Mouse (Mus musculus) forebrain, embryonic 16.5 days (tissue): ENCODE measurements around the gene Arntl. TPM values are rescaled to one million over a fixed set of nuclear protein-coding genes. Genes with fewer than 3 reads are reported as not detected.

ENCODE experiments used
- ATAC-seq: fragments of 200-750 bp; cut with Nextera tagmentation; 2 replicates; pipeline ENCODE4 v1.8.0; 2017; ENCODE audit warnings: mild to moderate bottlenecking, moderate library complexity
- H3K27ac ChIP-seq: fragments of 300-500 bp; sonication (generic); 2 replicates; pipeline ENCODE4 v1.5.1; 2014; ENCODE audit warnings: low read length, control low read depth
- H3K27me3 ChIP-seq: fragments of 300-500 bp; sonication (generic); replicated peaks from 2 replicates; pipeline ENCODE4 v1.6.1; 2014; ENCODE audit warnings: low read length; ENCODE audit not compliant: control insufficient read depth, insufficient read depth
- H3K36me3 ChIP-seq: fragments of 300-500 bp; sonication (generic); 2 replicates; pipeline ENCODE4 v1.6.1; 2014; ENCODE audit not compliant: control insufficient read depth, insufficient read depth
- H3K4me1 ChIP-seq: fragments of 300-500 bp; sonication (generic); replicated peaks from 2 replicates; pipeline ENCODE4 v1.6.1; 2014; ENCODE audit warnings: low read length; ENCODE audit not compliant: control insufficient read depth, insufficient read depth
- H3K4me2 ChIP-seq: fragments of 300-500 bp; sonication (generic); 2 replicates; pipeline ENCODE4 v1.6.1; 2014; ENCODE audit warnings: mild to moderate bottlenecking, low read length, control low read depth
- H3K4me3 ChIP-seq: fragments of 300-500 bp; sonication (generic); replicated peaks from 2 replicates; pipeline ENCODE4 v1.5.1; 2014; ENCODE audit warnings: mild to moderate bottlenecking, low read length, control low read depth
- H3K9ac ChIP-seq: fragments of 300-500 bp; sonication (generic); replicated peaks from 2 replicates; pipeline ENCODE4 v1.6.1; 2014; ENCODE audit warnings: low read depth, low read length, control low read depth
- H3K9me3 ChIP-seq: fragments of 300-500 bp; sonication (generic); 2 replicates; pipeline ENCODE4 v1.6.1; 2016; ENCODE audit warnings: low read length; ENCODE audit not compliant: control insufficient read depth
- WGBS: fragments of 180-500 bp; shearing (Covaris S2); extraction: QIAGEN DNeasy Blood & Tissue Kit; methylation state at CpG from one replicate; pipeline ENCODE4 v1.1.7; 2014; 5-methylcytosine and 5-hydroxymethylcytosine counted together
- polyA plus RNA-seq: library from polyadenylated mRNA; unstranded; fragments of >200 nt; fragmentation: Nextera tagmentation; extraction: Ambion mirVana; gene quantifications from 2 replicates; pipeline ENCODE4 v1.2.1, GENCODE M21; 2015

Gene Arntl
- polyA plus RNA-seq: 15.6 and 18.4 TPM in 2 replicates

GRCm38 (mm10) chr7:113206644-113207470 is at the start of gene Arntl:
Arntl (plus strand) TSS chr7:113207465.
- peak; percentile 98 for ATAC-seq
- peak within 1 kb of the TSS; percentile 74 for H3K9ac ChIP-seq
- peaks cover 21% of the 10 kb centered on the region for H3K27me3 ChIP-seq
- peak within 1 kb of the TSS; percentile 70 for H3K27ac ChIP-seq
- WGBS: under 1% methylated on average over 52 of the region's 52 CpGs
- H3K4me2 ChIP-seq: peak within 1 kb of the TSS; percentile 77
- H3K4me3 ChIP-seq: peak within 1 kb of the TSS; percentile 76
- no peaks in the 10 kb centered on the region for H3K36me3 ChIP-seq
- no peaks in the 10 kb centered on the region for H3K9me3 ChIP-seq
- peaks cover 20% of the 10 kb centered on the region for H3K4me1 ChIP-seq

GRCm38 (mm10) chr7:113161077-113161698 is 46.1 kb upstream of the Arntl start:
- Histone ChIP-seq H3K27me3 (no peaks in the 10 kb centered on the region), H3K4me1 (0 out of 2 replicates have a peak, but pooled peaks cover 2% of the 10 kb centered on the region), H3K36me3 (no peaks in the 10 kb centered on the region), H3K27ac (no peak overlapping the region), H3K4me2 (no peak overlapping the region), H3K9ac (no peak overlapping the region), H3K9me3 (no peaks in the 10 kb centered on the region), H3K4me3 (no peak overlapping the region)
- WGBS: 92% methylated on average over 8 of the region's 8 CpGs
- no peak for ATAC-seq

DNA sequence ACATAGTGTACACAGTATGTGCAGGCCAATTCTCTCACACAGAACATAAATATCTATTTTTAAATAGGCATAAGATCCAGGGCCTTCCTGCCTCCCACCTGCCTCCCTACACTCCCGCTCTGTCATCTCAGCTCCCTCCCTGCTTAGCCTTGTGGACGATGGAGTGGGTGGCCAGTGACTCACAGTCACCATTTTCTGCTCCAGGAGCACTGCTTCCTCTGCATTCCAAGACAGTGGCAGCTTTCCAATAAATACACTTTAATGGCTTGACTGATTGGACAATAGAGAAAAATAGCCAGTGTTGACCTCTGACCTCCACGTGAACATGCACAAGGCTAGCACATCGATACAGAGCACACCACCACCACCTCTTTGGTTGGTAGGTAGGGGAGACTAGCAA is 42.5 kb upstream of the Arntl start:
- no peak overlapping the region for H3K9ac ChIP-seq
- no peaks in the 10 kb centered on the region for H3K9me3 ChIP-seq
- no peak overlapping the region for H3K4me2 ChIP-seq
- no peak overlapping the region for H3K27ac ChIP-seq
- no peaks in the 10 kb centered on the region for H3K27me3 ChIP-seq
- H3K36me3 ChIP-seq: no peaks in the 10 kb centered on the region
- no peak for ATAC-seq
- WGBS: 76% methylated on average over 4 of the region's 4 CpGs
- no peaks in the 10 kb centered on the region for H3K4me1 ChIP-seq
- H3K4me3 ChIP-seq: no peak overlapping the region

GRCm38 (mm10) chr7:113167092-113167491 is 40.2 kb upstream of the Arntl start:
- H3K4me3 ChIP-seq: no peak overlapping the region
- no peak overlapping the region for H3K27ac ChIP-seq
- WGBS: 42% methylated on average over 8 of the region's 8 CpGs
- H3K9me3 ChIP-seq: no peaks in the 10 kb centered on the region
- no peaks in the 10 kb centered on the region for H3K27me3 ChIP-seq
- no peak overlapping the region for H3K9ac ChIP-seq
- H3K36me3 ChIP-seq: no peaks in the 10 kb centered on the region
- ATAC-seq: peak; percentile 67; the same call in 1 of the 2 replicates
- no peak overlapping the region for H3K4me2 ChIP-seq
- no peaks in the 10 kb centered on the region for H3K4me1 ChIP-seq

GRCm38 (mm10) chr7:113168609-113169008 is 38.7 kb upstream of the Arntl start:
- Histone ChIP-seq H3K27ac (no peak overlapping the region), H3K9me3 (no peaks in the 10 kb centered on the region)

GRCm38 (mm10) chr7:113172425-113172824 is 34.8 kb upstream of the Arntl start:
- 71% methylated on average over 2 of the region's 2 CpGs for WGBS
- no peak for ATAC-seq
- H3K27me3 ChIP-seq: no peaks in the 10 kb centered on the region
- H3K36me3 ChIP-seq: no peaks in the 10 kb centered on the region
- H3K4me1 ChIP-seq: no peaks in the 10 kb centered on the region
- no peak overlapping the region for H3K4me2 ChIP-seq
- H3K27ac ChIP-seq: no peak overlapping the region
- H3K9ac ChIP-seq: no peak overlapping the region
- no peaks in the 10 kb centered on the region for H3K9me3 ChIP-seq
- H3K4me3 ChIP-seq: no peak overlapping the region

More at GRCm38 (mm10) chr7:113168609-113169008, 38.7 kb upstream of the Arntl start:
- H3K4me1 ChIP-seq: no peaks in the 10 kb centered on the region
- no peaks in the 10 kb centered on the region for H3K27me3 ChIP-seq
- H3K9ac ChIP-seq: no peak overlapping the region
- no peak overlapping the region for H3K4me2 ChIP-seq
- 82% methylated on average over 8 of the region's 8 CpGs for WGBS
- H3K4me3 ChIP-seq: no peak overlapping the region
- H3K36me3 ChIP-seq: no peaks in the 10 kb centered on the region
- no peak for ATAC-seq

- H3K36me3 ChIP-seq: no peaks in the 10 kb centered on the region
- H3K4me2 ChIP-seq: no peak overlapping the region
- H3K4me1 ChIP-seq: no peaks in the 10 kb centered on the region
- H3K27ac ChIP-seq: no peak overlapping the region
- no peaks in the 10 kb centered on the region for H3K9me3 ChIP-seq
- H3K27me3 ChIP-seq: no peaks in the 10 kb centered on the region
- no peak for ATAC-seq
- H3K4me3 ChIP-seq: no peak overlapping the region
- 89% methylated on average over 4 of the region's 4 CpGs for WGBS
- H3K9ac ChIP-seq: no peak overlapping the region
Observed at GRCm38 (mm10) chr7:113175481-113175880, 31.8 kb upstream of the Arntl start.

GRCm38 (mm10) chr7:113178073-113178472 is 29.2 kb upstream of the Arntl start:
- WGBS: 91% methylated on average over 6 of the region's 6 CpGs
- Histone ChIP-seq H3K9me3 (no peaks in the 10 kb centered on the region), H3K27ac (no peak overlapping the region), H3K36me3 (no peaks in the 10 kb centered on the region), H3K4me1 (no peaks in the 10 kb centered on the region), H3K4me3 (no peak overlapping the region), H3K9ac (no peak overlapping the region), H3K4me2 (no peak overlapping the region), H3K27me3 (no peaks in the 10 kb centered on the region)
- ATAC-seq: no peak

- no peak for ATAC-seq
- no peak overlapping the region for H3K27ac ChIP-seq
- no peaks in the 10 kb centered on the region for H3K4me1 ChIP-seq
- H3K4me2 ChIP-seq: no peak overlapping the region
- WGBS: 91% methylated on average over 8 of the region's 8 CpGs
- H3K36me3 ChIP-seq: no peaks in the 10 kb centered on the region
- H3K9ac ChIP-seq: no peak overlapping the region
- H3K4me3 ChIP-seq: no peak overlapping the region
- H3K27me3 ChIP-seq: no peaks in the 10 kb centered on the region
- no peaks in the 10 kb centered on the region for H3K9me3 ChIP-seq
Observed at GRCm38 (mm10) chr7:113183787-113184186, 23.5 kb upstream of the Arntl start.
